Mouse (Mus musculus) liver, embryonic 14.5 days (tissue): Measurements from ENCODE around the gene Crebbp.
"Not testable (repeated sequence)": the region's sequence is repeated elsewhere in the genome, so short reads cannot be mapped to it uniquely, and the experiment has no call there.

ENCODE experiments used
- CTCF ChIP-seq: IDR thresholded peaks from 2 replicates; pipeline ENCODE4 v1.5.1; 2016; ENCODE audit warnings: antibody characterized with exemption, low read depth, control low read depth
- EP300 ChIP-seq: IDR thresholded peaks from 2 replicates; pipeline ENCODE4 v1.6.1; 2016; ENCODE audit warnings: antibody characterized with exemption, low read depth

- TF ChIP-seq CTCF, EP300: not testable (repeated sequence)
Measured at GRCm38 (mm10) chr16:4078302-4078701, 135.5 kb downstream of the Crebbp start.
